ENCODE assay signal across 20 mouse cellular contexts in genomic region chr4:66919630-66920372, GRCm38 (mm10).
"Had no signal": no experiment of that assay in that cellular context is flagged by ENCODE, and none has a peak within 500 bp of the region (broad histone marks: within the 10 kb centered on the region; RNA-seq: fewer than 3 reads in every experiment).

No protein-coding gene starts in this region.

- ATAC-seq: liver, embryonic 12.5 days had no signal

- H3K4me1 ChIP-seq: limb, embryonic 10.5 days; limb, embryonic 13.5 days; liver, embryonic 12.5 days; liver, embryonic 15.5 days; lung, embryonic 15.5 days; megakaryocyte, embryonic 14.5 days had no signal

- H3K4me2 ChIP-seq: limb, embryonic 13.5 days; liver, embryonic 12.5 days; liver, embryonic 15.5 days; lung, embryonic 15.5 days; neural tube, embryonic 13.5 days had no signal

- H3K4me3 ChIP-seq: layer of hippocampus, adult 2 months; limb, embryonic 10.5 days; limb, embryonic 13.5 days; liver, embryonic 12.5 days; liver, embryonic 15.5 days; lung, embryonic 15.5 days; megakaryocyte, embryonic 14.5 days; myocyte; neural tube, embryonic 13.5 days had no signal

- DNase-seq: kidney, adult 2 months; kidney, postnatal 25 days; layer of hippocampus, adult 9-11 months; liver; lung, adult 18-20 months; lung, postnatal 10 days; lung, postnatal 36 days; midbrain, embryonic 14.5 days; thymus, adult 18-20 months; thymus, postnatal 36 days had no signal

- H3K9me3 ChIP-seq: limb, embryonic 10.5 days; limb, embryonic 13.5 days; liver, embryonic 12.5 days; liver, embryonic 15.5 days; lung, embryonic 15.5 days; megakaryocyte, embryonic 14.5 days; neural tube, embryonic 13.5 days had no signal

- H3K27me3 ChIP-seq: limb, embryonic 13.5 days; liver, embryonic 12.5 days; liver, embryonic 15.5 days; lung, embryonic 15.5 days; megakaryocyte, embryonic 14.5 days; neural tube, embryonic 13.5 days had no signal

- H3K9ac ChIP-seq: limb, embryonic 13.5 days; liver, embryonic 12.5 days; liver, embryonic 15.5 days; lung, embryonic 15.5 days; neural tube, embryonic 13.5 days had no signal

- H3K36me3 ChIP-seq: limb, embryonic 10.5 days; limb, embryonic 13.5 days; liver, embryonic 12.5 days; liver, embryonic 15.5 days; lung, embryonic 15.5 days; neural tube, embryonic 13.5 days had no signal

- H3K27ac ChIP-seq: kidney, postnatal 0 days; layer of hippocampus, adult 2 months; limb, embryonic 10.5 days; limb, embryonic 13.5 days; liver, embryonic 12.5 days; liver, embryonic 15.5 days; lung, embryonic 15.5 days; neural tube, embryonic 13.5 days had no signal
